Mouse (Mus musculus) ES-Bruce4 (cell line): Measurements from ENCODE around the gene Cacng2.

ENCODE experiments used
- CTCF ChIP-seq: IDR thresholded peaks from one replicate; pipeline ENCODE4 v1.8.1; 2011; ENCODE audit warnings: low read depth, low read length
- EP300 ChIP-seq: IDR thresholded peaks from 2 replicates; pipeline ENCODE4 v1.6.1; 2011; ENCODE audit warnings: low read depth, low read length; ENCODE audit not compliant: insufficient read depth
- POLR2A ChIP-seq: IDR thresholded peaks from one replicate; pipeline ENCODE4 v1.8.1; 2011; ENCODE audit warnings: low read length; ENCODE audit not compliant: insufficient read depth

DNA sequence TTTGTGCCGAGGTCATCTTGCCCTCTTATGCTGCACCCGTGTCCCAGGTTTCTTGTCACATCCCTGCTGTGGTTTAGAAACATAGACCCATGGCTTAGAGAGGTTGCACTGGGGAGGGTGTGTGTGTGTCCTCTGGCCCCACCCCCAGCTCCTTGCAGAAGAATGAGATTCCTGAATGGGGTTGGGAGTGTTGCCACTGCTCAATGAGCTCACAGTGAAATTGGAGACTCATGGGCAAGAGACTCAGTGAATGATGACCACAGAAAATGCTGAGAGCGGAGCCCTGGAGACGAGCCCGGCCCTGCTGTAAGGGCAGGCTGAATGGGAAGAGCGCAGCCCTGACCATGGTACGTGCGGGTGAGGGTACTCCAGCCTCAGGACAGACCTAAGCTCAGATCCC lies 20.4 kb upstream of the Cacng2 start:
- TF ChIP-seq EP300 (no peak), CTCF (no peak), POLR2A (no peak)
